Mouse (Mus musculus): ENCODE results near the gene Car5b. TPM values are rescaled to one million over a fixed set of nuclear protein-coding genes. Genes with fewer than 3 reads are reported as not detected.

Gene Car5b
- 1 to 10 TPM; 2.8 to 2.9 TPM for total RNA-seq (2021)
- long read RNA-seq, experiment 1 = 0 reads
- long read RNA-seq, experiment 2 = 0 reads

DNA sequence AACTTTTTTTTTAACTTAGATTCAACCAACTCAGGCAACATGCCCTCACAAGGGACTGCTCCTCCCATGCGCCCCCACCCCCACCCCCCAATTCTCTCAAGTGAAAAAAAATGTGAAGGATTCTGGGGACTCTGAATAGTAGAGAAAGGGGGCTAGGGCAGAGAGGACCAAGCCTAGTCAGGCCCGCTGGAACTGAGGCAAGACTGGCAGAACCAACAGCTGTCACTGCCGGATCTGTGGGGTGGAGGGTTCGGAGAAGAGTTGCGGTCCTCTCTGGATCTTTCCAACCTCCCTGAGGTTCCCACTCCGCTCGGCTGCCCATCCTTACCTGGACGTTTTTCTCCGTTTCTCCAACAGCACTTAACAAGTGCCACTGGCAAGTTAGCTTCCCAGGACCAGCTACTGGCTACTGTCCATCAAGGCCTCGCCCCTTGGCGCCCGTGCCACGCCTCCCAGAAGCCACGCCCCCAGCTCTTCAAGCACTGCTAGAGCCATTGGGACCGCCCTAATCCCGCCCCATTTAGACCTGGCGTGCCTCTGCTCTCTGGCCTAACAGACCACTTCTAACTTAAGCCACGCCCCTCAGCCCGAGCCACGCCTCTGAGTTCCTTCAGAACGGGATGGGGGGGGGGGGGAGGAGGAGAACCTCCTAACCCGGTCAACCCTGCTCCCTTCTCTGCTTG lies at the start of gene Car5b:
TSS of gene Car5b (minus strand) at position 391 of the 683 bp plus-strand sequence.
- DNase-seq (ENCODE audit: low spot score in 2 of 2) = peak; percentile 50 to 65
- intact Hi-C loops (cut with DNase I) = no loop called here

GRCm38 (mm10) chrX:164076040-164076775 lies 48.4 kb upstream of the Car5b start, which contains the start of gene Siah1b:
Gene Siah1b (minus strand): TSS chrX:164076493.
- peak; percentile 90 to 95 for DNase-seq (ENCODE audit: low spot score in 2 of 2)
- intact Hi-C loops (cut with DNase I) = loop anchor here (5.0 to 10.0 kb wide), 2 partner anchors 119 to 1161 kb away; partner anchors contain the start of gene Zrsr2

DNA sequence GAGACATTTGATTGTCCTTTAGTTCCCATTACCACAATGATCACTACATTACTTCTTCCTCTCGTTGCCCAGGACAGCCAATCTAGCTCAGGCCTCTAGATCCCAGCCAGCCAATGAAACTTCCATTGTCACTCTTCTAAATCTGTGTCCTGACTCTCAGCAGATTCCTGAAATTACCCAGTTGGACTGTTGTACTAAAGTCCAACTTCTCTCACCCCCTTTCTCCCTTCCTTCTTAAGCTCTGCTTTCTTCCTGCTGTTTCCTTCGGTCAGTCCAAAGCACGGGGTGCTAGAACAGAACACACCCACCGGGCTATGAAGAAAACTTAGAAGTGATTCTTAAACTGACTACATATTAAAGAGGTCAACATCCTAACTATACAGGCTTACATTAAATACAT lies 41.2 kb upstream of the Car5b start:
- intact Hi-C loops (cut with DNase I) = loop anchor here (5.0 kb wide), 1 partner anchor 127 kb away; no protein-coding TSS in a partner anchor
- no peak for DNase-seq (ENCODE audit: low spot score in 2 of 2)

DNA sequence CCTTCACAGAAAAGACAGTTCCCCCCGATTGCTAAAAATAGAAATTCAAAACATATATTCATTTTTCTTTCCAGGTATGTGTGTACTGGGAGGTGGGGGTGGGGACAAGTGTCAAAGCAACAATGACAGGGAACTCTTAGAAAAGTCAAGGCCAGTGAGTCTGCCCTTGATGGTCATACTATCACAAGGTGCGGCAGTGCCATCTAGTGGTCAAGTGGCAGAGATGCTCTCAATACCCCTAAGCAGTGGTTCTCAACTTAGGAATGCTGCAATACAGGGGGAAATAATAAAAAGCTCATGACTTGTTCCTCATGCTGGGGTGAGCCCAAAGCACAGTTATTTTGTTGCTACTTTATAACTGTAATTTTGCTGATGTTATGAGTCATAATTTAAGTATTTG lies 38.4 kb upstream of the Car5b start:
- DNase-seq (ENCODE audit: low spot score in 2 of 2) = peak; percentile 34 to 60
- intact Hi-C loops (cut with DNase I) = loop anchor here (5.0 kb wide), 1 partner anchor 124 kb away; no protein-coding TSS in a partner anchor

- DNase-seq (ENCODE audit: low spot score in 2 of 2) = no peak
- intact Hi-C loops (cut with DNase I) = no loop called here
Measured at GRCm38 (mm10) chrX:164059070-164059469, 31.3 kb upstream of the Car5b start.

- no peak for DNase-seq (ENCODE audit: low spot score in 2 of 2)
- intact Hi-C loops (cut with DNase I) = no loop called here
Measured at GRCm38 (mm10) chrX:164058523-164058922, 30.7 kb upstream of the Car5b start.

DNA sequence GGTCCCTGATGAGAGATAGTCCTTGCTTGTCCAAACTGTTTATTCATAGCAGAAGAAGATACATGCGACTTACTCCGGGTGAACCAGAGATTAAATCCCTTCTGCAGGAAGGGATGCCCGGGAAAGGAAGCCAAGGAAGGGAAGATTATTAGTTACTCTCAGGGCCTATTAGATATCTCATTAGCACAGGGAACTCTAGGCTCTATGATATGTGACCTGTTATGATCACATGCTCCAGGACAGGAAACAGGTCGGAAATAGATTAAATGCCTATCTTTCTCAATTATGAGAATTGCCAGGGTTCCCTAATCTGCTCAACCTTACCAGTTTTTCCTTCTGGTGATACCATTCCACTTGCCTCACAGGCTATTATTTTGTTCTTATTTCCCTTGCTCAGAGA lies 27.9 kb upstream of the Car5b start:
- no peak for DNase-seq (ENCODE audit: low spot score in 2 of 2)
- intact Hi-C loops (cut with DNase I) = no loop called here

DNA sequence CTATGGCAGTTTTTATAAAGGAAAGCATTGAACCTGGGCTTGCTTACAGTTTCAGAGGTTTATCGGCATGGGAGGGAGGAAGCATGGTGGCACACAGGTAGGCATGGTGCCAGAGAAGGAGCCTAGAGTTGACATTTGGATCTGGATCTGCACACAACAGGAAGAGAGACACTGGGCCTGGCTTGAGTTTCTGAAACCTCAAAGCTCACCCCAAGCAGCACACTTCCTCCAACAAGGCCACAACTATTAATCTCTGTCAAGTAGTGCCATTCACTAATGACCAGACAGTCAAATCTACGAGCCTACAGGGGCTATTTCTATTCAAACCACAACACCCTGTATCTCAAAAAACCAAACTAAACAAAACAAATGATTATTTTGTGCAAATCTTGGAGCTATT lies 18.9 kb upstream of the Car5b start:
- intact Hi-C loops (cut with DNase I) = no loop called here
- no peak for DNase-seq (ENCODE audit: low spot score in 2 of 2)

- intact Hi-C loops (cut with DNase I) = no loop called here
- DNase-seq (ENCODE audit: low spot score in 2 of 2) = peak; percentile 35 to 55
Measured at GRCm38 (mm10) chrX:164042069-164042468, 14.3 kb upstream of the Car5b start.

- intact Hi-C loops (cut with DNase I) = no loop called here
- no peak for DNase-seq (ENCODE audit: low spot score in 2 of 2)
Measured at GRCm38 (mm10) chrX:164038882-164039281, 11.1 kb upstream of the Car5b start.

GRCm38 (mm10) chrX:164035931-164036330 lies 8.1 kb upstream of the Car5b start:
- intact Hi-C loops (cut with DNase I) = no loop called here
- DNase-seq (ENCODE audit: low spot score in 2 of 2) = no peak

DNA sequence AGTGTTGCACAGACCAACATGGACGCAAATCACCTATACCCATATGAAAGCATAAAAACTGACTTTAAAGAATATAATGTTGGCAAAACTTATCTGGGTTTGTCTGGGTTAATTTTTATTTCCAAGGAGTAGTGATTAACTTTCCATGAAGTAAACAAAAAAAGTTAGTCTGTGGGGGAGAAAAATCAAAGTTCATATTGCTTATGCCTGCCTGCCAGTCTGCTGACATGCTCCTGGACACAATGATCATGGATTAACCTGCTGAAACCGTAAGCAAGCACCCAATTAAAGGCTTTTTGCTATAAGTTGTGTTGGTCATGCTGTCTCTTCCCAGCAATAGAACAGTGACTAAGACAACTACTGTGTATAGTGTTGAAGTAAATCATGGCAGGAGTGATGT lies 7.6 kb upstream of the Car5b start:
- no peak for DNase-seq (ENCODE audit: low spot score in 2 of 2)
- intact Hi-C loops (cut with DNase I) = no loop called here

DNA sequence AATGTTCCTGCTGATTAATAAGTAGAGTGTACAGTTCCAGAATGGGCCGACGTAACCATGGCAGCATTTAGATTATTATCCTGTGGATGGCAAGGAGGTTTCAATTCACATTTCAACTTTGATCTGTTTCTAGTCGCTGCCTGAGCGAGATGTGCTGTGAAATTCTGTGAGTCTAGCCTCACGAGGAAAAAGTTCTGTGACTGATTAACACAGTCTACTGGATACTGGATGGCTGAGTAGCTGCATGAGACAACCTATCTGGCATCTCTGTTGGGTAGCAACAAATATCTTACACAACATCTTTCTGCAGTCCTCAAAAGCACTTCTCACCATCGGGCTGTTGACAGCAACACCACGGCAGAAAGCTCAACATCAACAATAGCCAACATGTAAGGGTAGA lies 4.7 kb upstream of the Car5b start:
- DNase-seq (ENCODE audit: low spot score in 2 of 2) = no peak
- intact Hi-C loops (cut with DNase I) = no loop called here

DNA sequence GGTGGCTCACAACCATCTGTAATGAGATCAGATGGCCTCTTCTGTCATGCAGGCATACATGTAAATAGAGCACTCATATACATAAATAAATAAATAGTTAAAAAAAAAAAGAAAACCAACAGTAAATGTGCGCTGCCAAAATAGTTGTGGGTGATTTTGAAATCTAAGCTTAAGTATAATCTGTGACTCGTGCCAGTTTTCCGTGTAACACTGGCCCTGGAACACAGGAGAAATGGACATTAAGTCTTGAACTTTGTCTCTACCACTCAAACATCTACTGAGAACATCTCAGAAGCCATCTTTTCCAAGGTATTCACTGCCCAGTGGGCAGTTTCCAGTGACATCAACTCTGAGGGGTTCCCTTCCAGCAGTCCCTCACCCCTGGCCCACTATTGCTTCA lies 12.2 kb downstream of the Car5b start:
- no peak for DNase-seq (ENCODE audit: low spot score in 2 of 2)
- intact Hi-C loops (cut with DNase I) = no loop called here

- intact Hi-C loops (cut with DNase I) = no loop called here
- no peak for DNase-seq (ENCODE audit: low spot score in 2 of 2)
Measured at GRCm38 (mm10) chrX:164014956-164015355, 12.8 kb downstream of the Car5b start.

DNA sequence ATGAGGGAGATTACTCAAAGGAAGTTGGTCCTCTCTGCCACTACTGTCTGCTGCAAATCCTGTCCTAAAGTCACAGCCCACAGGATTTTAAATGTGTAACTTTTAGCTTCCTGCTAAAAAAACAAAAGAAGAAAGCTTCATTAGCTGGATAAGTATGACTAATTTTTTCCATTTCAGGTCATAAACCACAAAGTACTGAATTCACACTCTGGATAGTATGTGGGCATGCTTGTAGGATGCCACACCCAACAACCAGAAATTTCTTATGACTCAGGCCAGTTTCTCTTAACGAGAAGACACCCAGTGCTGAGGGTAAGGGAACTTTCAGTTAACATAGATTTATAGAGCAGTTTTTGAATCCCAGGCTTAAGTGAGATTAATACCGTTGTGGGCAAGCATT lies 14.5 kb downstream of the Car5b start:
- no peak for DNase-seq (ENCODE audit: low spot score in 2 of 2)

DNA sequence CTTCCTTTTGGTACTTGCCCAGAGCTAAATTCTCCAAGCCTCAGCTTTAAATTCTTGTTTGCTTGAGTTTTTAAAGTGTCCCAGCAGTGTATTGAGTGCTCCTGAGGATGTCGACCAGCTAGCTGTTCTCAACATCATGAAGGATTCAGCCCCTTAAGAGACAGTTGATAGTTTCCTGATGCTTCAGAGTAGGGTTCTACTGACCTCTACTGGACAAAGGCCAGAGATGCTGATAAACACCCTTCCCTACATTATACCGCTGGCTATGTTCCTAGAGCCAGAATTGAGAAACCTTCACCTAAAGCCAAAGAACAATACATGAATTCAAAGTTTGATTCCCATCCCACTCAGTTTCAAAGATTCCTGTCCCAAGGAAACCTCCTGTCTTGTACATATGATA lies 23.0 kb downstream of the Car5b start:
- DNase-seq (ENCODE audit: low spot score in 2 of 2) = peak; percentile 17 to 25
- intact Hi-C loops (cut with DNase I) = no loop called here

More for the DNA sequence above, 14.5 kb downstream of the Car5b start:
- intact Hi-C loops (cut with DNase I) = no loop called here

DNA sequence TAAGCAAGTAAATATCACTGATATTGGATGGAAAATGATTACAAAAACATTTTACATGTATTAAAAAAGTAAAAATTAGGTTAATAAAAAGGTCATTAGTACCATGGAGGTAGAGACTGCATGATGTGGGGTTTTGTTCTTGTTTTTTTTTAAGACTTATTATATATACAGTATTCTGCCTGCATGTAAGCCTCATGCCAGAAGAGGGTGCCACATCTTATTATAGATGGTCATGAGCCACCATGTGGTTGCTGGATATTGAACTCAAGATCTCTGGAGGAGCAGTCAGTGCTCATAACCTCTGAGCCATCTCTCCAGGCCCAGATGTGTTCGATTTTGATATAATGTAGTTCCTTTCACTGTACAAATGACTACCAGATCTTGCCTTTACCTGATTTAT lies 27.9 kb downstream of the Car5b start:
- intact Hi-C loops (cut with DNase I) = no loop called here
- no peak for DNase-seq (ENCODE audit: low spot score in 2 of 2)

GRCm38 (mm10) chrX:163996754-163997153 lies 31.0 kb downstream of the Car5b start:
- intact Hi-C loops (cut with DNase I) = no loop called here
- DNase-seq (ENCODE audit: low spot score in 2 of 2) = no peak

GRCm38 (mm10) chrX:163987718-163988374 lies 40.0 kb downstream of the Car5b start:
- DNase-seq (ENCODE audit: low spot score in 2 of 2) = no peak
- intact Hi-C loops (cut with DNase I) = no loop called here
